ENCODE assay signal across 8 mouse cellular contexts in the genomic region with DNA sequence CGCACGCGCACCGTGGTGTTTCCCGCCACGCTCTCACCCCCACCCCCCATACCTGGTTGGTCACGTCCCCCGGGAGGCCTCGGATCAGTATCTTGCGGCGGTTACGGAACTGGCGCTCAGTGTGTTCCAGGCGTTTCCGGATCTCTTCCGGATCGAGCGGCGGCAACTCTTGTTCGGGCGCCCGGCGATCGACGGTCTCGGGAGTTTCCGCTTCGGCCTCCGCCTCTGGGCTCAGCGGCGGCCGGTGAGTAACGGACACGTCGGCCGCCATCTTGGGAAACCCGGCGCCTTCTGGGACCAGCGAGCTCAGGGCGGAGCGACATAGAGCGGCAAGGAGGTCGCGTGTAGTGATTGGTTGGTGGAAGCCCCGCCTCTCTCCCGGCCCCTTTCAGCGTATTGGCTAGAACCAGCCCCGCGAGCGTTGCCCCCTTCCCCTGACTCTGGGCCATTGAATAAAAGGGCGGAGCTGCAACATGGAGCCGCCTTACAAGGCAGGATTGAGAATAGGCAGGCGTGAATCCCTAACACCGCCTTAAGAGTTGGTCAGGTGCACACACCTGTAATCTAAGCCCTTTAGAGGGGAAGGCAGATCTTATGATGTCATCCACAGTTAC. TPM values are rescaled to one million over a fixed set of nuclear protein-coding genes. Genes with fewer than 3 reads are reported as not detected.
DNase-seq lines count a peak whose midpoint lies in the region; ATAC-seq and TF ChIP-seq lines count a peak whose summit lies in the region.

Gm38431 (minus strand) TSS at position 291 of the 614 bp plus-strand sequence.
Raver1 (minus strand) TSS at position 302 of the 614 bp plus-strand sequence.

- peak within 1 kb of the TSS; percentile 70 for H3K9ac ChIP-seq in hindbrain, postnatal 0 days (replicated peaks; ENCODE audit: low read length)

- WGBS in hindbrain, postnatal 0 days, result under 1% methylated on average over 54 of the region's 54 CpGs

- H3K36me3 ChIP-seq in hindbrain, postnatal 0 days (ENCODE audit: insufficient read depth, low read length), result peaks cover 21% of the 10 kb centered on the region; the same call in 1 of the 2 replicates

- H3K9me3 ChIP-seq in hindbrain, postnatal 0 days (ENCODE audit: low read length), result no peaks in the 10 kb centered on the region

- H3K27me3 ChIP-seq in hindbrain, postnatal 0 days (ENCODE audit: insufficient read depth, low read length), result no peaks in the 10 kb centered on the region

- H3K4me2 ChIP-seq in hindbrain, postnatal 0 days (ENCODE audit: low read depth, low read length), result peak within 1 kb of the TSS; percentile 70

- DNase-seq in ZHBTc4 (ENCODE audit: low read depth, low spot score), result peak; percentile 99
- peak; percentile 98 for DNase-seq in gastrocnemius, adult 2 months
- peak; percentile 99 for DNase-seq in hindbrain, postnatal 0 days (ENCODE audit: low spot score)
- DNase-seq in left cerebral cortex, adult 2 months (ENCODE audit: extremely low spot score in 1 of 2, low spot score in 2 of 2), result peak; percentile 94 to 97
- peak; percentile 96 to 97 for DNase-seq in right cerebral cortex, adult 2 months (ENCODE audit: low spot score in 2 of 2)
- peak; percentile 98 for DNase-seq in urinary bladder, postnatal 14 days (ENCODE audit: low spot score)

- peak; percentile 97 for ATAC-seq in common myeloid progenitor, adult 5-6 weeks (replicated peaks; ENCODE audit: low read depth, poor library complexity, severe bottlenecking)
- peak; percentile 100 for ATAC-seq in hindbrain, postnatal 0 days
- peak; percentile 99 for ATAC-seq in megakaryocyte, adult 5-6 weeks (ENCODE audit: poor library complexity, severe bottlenecking)

- TF ChIP-seq CTCF in gastrocnemius, adult 2 months (IDR thresholded peaks at IDR 0.05), result no peak
- TF ChIP-seq CTCF in hindbrain, postnatal 0 days (IDR thresholded peaks at IDR 0.05; ENCODE audit: low read depth), result no peak
- no peak for TF ChIP-seq CTCF in left cerebral cortex, adult 2 months (IDR thresholded peaks at IDR 0.05)

- H3K4me1 ChIP-seq in hindbrain, postnatal 0 days (ENCODE audit: insufficient read depth, low read length), result peaks cover 8% of the 10 kb centered on the region

- H3K27ac ChIP-seq in gastrocnemius, adult 2 months, result peak within 1 kb of the TSS; percentile 92
- H3K27ac ChIP-seq in hindbrain, postnatal 0 days, result peak within 1 kb of the TSS; percentile 88
- peak within 1 kb of the TSS; percentile 89 for H3K27ac ChIP-seq in left cerebral cortex, adult 2 months

- intact Hi-C loops in gastrocnemius, adult 2 months (cut with DNase I), result loop anchor here (2.0 to 5.0 kb wide), 3 partner anchors 40 to 59 kb away; partner anchors contain the start of genes Cdc37, Icam5 and Tyk2
- intact Hi-C loops in left cerebral cortex, adult 2 months (cut with DNase I), result loop anchor here (5.0 kb wide), 1 partner anchor 60 kb away; the partner anchor contains the start of gene Icam5

- H3K4me3 ChIP-seq in gastrocnemius, adult 2 months, result peak within 1 kb of the TSS; percentile 88
- H3K4me3 ChIP-seq in hindbrain, postnatal 0 days (ENCODE audit: low read length), result peak within 1 kb of the TSS; percentile 64
- peak within 1 kb of the TSS; percentile 84 for H3K4me3 ChIP-seq in left cerebral cortex, adult 2 months

RNA-seq across cellular contexts. Expression of gene Gm38431, which starts in this region (rescaled TPM):
- 4.4 and 8.4 TPM in 2 replicates for total RNA-seq in common myeloid progenitor, adult 5-6 weeks (2017)
- 1 to 10 TPM; 1.2 to 1.6 TPM for total RNA-seq in gastrocnemius, adult 2 months (2021)
- total RNA-seq in hindbrain, postnatal 0 days (2014; rRNA removed), result 0.11 and 2.7 TPM in 2 replicates
- 0.16 and 0.96 TPM in 2 replicates for polyA plus RNA-seq in hindbrain, postnatal 0 days (2015; fragmentation: Nextera tagmentation; extraction: Ambion mirVana)
- 1 to 10 TPM; 2.2 to 4.2 TPM for total RNA-seq in left cerebral cortex, adult 2 months (2021)
- total RNA-seq in megakaryocyte, adult 5-6 weeks (2015), result 43.4 and 44.9 TPM in 2 replicates
- total RNA-seq in megakaryocyte, adult 5-6 weeks (2017), result 3.8 and 5.1 TPM in 2 replicates

RNA-seq across cellular contexts. Expression of gene Raver1, which starts in this region (rescaled TPM):
- total RNA-seq in common myeloid progenitor, adult 5-6 weeks (2017), result 30.2 and 38.9 TPM in 2 replicates
- 10 to 100 TPM; 17.1 to 19.5 TPM for total RNA-seq in gastrocnemius, adult 2 months (2021)
- total RNA-seq in hindbrain, postnatal 0 days (2014; rRNA removed), result 43.2 and 51.9 TPM in 2 replicates
- 19.7 and 21.7 TPM in 2 replicates for polyA plus RNA-seq in hindbrain, postnatal 0 days (2015; fragmentation: Nextera tagmentation; extraction: Ambion mirVana)
- total RNA-seq in left cerebral cortex, adult 2 months (2021), result 10 to 100 TPM; 28.0 to 29.0 TPM
- 36.0 and 43.0 TPM in 2 replicates for total RNA-seq in megakaryocyte, adult 5-6 weeks (2015)
- 17.1 and 22.0 TPM in 2 replicates for total RNA-seq in megakaryocyte, adult 5-6 weeks (2017)

Comparison
In these comparisons a context has a peak if more than half of its experiments do, and no peak if none do; other contexts are left out.
1. Peak in every context shown above with its lines: DNase-seq, ATAC-seq, H3K4me3 ChIP-seq and H3K27ac ChIP-seq.